Mouse (Mus musculus): Measurements from ENCODE around the gene Duxbl3. TPM values are rescaled to one million over a fixed set of nuclear protein-coding genes. Genes with fewer than 3 reads are reported as not detected.
"Not testable (repeated sequence)": the region's sequence is repeated elsewhere in the genome, so short reads cannot be mapped to it uniquely, and the experiment has no call there.

Gene Duxbl3
- total RNA-seq (2017): not detected in 3 replicates

DNA sequence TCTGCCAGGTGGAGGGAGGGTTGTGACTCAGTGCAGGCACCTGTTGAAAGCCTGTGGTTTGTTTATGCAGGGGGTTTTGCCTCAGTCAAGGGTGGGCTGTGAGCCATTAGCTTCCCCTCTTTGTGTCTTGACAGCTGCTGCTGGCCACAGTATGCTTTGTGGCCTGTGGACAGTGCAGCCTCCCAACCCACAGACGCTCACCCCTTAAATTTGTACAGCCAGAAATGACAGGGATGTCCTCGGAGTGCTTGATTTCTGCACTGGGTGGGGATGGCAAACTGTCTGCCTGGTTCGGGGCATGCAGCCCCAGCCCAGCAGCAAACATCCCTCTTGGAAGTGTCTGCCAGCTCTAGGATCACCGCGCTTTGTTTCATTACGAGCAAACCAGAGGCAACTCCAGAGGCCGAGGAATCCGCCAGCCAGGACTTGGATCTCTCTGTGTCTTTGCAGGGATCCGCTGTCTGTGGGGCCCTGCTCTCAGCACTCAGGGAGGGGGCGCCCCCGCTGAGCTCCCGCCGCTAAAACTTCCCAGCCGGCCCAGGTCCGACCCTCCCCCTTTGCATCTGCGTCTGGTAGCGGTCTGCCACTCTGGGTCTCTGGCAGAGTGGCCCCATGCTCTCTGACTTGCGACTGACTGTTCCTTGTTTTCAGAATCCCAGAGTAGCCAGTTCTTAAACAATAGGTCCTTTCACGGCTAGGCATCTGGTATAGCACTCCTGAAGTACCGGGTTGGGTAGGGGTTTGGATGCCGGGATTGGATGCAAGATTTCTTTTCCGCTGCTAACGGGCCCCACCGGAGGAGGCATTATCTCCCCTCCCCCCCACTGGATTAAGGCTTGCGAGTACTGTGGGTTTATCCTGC lies at the start of gene Duxbl3:
Duxbl3 (plus strand) TSS at position 207 of the 862 bp plus-strand sequence.
- ATAC-seq (replicated peaks; ENCODE audit: insufficient number of reproducible peaks, low FRiP score, low TSS enrichment, poor library complexity, severe bottlenecking): not testable (repeated sequence)

DNA sequence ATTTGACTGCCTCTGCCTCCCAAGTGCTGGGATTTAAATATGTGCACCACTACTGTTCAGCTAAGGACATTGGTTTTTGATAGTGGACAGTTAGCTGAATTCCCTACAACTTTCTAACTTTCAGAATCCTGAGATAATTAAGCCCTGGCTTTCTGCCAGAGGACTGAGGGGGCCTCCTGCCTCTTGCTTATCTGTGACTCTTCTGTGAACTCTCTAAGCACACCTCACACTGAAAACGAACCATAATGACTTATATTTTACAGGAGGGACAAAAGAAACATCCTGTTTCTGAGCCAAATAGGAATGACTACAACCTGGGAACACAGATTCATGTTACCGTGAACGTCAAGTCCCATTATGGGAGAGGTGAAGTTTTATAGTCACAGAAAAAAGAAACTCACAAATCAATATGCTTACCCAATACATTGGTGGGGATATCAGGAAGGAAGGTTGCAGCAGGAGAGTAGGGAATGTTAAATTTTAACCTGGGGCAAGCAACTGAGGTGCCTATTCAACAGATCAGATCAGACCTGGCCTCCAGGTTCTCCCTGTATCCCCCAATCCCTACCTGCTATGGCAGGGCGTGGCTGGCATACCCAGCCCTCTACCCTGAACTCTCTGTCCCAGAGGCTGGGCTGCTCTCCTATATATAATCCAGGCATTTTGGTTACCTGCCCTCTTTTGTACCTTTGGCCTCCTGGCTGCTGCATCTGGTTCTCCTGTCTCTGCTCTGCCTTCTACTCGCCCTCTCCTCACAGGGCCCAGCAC lies 41.3 kb upstream of the Duxbl3 start:
- ATAC-seq (replicated peaks; ENCODE audit: insufficient number of reproducible peaks, low FRiP score, low TSS enrichment, poor library complexity, severe bottlenecking): not testable (repeated sequence)

DNA sequence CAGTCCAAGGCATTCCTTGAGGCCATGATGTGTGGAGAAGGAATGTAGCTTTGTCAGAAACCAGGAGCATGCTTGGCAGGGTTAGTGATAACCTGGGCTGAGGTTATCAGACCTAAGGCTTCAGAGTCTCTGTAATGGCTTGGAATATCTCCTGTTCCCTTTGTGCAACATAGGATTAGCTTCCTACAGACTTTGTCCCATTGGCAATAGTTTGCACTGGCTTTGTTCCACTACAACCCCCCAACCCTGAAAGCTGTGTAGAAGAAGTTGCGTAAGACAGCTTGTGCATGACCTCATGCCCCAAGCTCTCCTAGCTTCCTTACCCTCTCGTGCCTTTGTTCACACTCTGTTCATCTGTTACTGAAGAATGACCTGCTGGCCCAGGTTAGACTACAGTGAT lies 20.6 kb upstream of the Duxbl3 start:
- not testable (repeated sequence) for ATAC-seq (replicated peaks; ENCODE audit: insufficient number of reproducible peaks, low FRiP score, low TSS enrichment, poor library complexity, severe bottlenecking)

DNA sequence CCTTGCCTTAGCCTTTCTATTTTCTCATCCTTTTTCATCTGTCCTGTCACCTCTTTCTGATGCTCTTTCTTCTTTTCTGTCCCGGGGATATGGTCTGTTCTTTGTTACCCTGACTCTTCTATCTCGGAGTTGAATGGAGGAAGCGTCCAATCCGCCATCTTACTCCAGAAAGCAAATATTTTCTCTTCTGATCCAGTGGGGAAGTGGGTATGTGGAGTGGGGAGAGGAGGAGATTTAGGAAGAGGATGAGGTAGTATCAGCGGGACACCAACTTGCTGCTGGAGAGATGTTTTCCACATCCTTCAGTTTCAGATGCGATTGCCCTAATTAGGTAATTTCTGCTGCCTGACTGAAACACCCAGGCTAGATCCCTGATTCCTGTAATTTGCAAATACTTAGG lies 967 bp downstream of the Duxbl3 start:
- ATAC-seq (replicated peaks; ENCODE audit: insufficient number of reproducible peaks, low FRiP score, low TSS enrichment, poor library complexity, severe bottlenecking): not testable (repeated sequence)

DNA sequence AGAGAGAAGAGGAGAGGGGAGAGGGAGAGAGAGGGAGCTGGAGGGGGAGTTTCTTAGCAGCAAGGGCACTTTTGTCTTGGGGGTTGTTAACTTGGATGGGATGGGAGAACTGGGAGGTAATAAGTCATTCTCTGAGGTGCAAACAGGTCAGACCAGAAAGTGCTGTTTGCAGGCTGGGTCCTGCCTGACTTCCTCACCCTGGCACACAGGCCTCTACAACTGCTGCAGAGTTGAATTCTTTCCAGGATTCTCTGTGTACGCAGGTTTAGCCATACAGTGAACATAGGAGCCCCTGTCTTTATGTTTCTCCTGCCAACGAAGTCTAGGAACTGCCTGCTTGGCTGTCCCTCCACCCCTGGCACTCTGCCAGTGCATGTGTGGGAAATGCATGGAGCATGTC lies 29.0 kb downstream of the Duxbl3 start:
- not testable (repeated sequence) for ATAC-seq (replicated peaks; ENCODE audit: insufficient number of reproducible peaks, low FRiP score, low TSS enrichment, poor library complexity, severe bottlenecking)

DNA sequence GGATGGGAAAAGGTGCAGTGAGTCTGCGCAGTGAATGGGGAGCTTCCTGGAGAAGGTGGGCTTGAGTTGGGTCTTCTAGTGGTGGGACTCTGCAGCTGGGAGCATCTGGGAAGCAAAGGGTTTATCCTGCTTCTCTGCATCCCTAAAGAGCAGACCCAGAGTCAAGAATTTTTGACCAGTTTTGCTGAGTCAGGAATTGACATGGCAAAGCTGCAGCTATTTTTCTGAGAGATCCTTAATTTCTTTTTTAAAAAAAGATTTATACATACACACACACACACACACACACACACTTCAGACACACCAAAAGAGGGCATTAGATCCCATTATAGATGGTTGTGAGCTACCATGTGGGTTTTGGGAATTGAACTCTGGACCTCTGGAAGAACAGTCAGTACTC lies 36.1 kb downstream of the Duxbl3 start:
- no peak for ATAC-seq (replicated peaks; ENCODE audit: insufficient number of reproducible peaks, low FRiP score, low TSS enrichment, poor library complexity, severe bottlenecking)

DNA sequence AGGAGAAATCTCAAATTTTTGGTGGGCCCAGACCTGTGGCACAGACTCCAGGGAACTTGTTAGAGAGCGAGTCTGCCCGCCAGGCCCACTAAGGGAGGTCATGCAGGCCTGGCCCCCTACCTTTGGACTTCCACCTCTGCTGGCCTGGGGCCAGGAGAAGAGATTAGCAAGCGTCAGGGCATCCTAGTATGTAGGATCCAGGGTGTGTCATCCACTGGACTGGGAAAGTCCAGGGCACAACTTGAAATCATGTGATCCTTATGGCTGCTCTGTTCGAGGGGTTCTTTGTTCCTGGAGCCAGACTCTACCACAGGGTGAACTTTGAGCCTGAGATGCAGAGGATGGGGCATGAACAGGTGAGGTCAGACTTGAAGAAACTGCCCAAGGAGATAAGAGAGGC lies 39.3 kb downstream of the Duxbl3 start:
- ATAC-seq (replicated peaks; ENCODE audit: insufficient number of reproducible peaks, low FRiP score, low TSS enrichment, poor library complexity, severe bottlenecking): no peak

DNA sequence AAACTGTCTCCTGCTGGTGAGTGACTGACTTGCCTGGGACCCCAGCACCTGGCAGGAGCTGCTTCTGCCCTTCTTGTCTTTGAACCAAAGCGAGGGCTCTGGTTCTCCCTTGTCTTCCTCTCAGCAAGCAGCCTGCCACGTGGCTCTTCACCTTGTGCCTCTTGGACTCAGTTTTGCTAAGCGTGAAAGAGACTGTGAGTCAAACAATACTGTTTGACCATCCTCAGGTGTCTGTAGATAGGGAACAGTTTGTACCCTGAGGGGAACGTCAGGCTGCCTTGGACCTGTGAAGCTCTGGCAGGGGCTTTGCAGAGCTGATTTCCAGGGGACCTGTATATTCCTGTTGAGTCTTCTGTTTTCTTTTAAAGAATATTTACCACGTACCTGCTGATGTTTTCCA lies 39.7 kb downstream of the Duxbl3 start:
- no peak for ATAC-seq (replicated peaks; ENCODE audit: insufficient number of reproducible peaks, low FRiP score, low TSS enrichment, poor library complexity, severe bottlenecking)

DNA sequence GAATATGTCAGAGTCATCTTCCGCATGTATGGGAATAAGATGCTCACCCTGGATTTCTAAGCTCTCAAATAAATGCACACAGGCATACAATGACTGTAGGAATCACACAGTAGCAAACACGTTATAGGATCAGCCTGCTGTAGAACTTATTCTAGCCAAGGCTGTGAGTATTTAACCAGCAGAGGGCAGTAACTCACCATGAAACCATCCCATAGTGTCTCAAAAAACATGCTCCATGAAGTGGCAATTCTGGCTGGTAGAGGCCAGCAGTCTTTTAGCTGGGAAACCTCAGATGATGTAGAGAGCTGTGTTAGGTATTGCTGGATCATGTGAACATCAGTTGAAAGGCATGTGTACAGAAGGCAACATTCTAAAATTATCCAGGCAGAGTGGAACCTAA lies 45.3 kb downstream of the Duxbl3 start:
- no peak for ATAC-seq (replicated peaks; ENCODE audit: insufficient number of reproducible peaks, low FRiP score, low TSS enrichment, poor library complexity, severe bottlenecking)

DNA sequence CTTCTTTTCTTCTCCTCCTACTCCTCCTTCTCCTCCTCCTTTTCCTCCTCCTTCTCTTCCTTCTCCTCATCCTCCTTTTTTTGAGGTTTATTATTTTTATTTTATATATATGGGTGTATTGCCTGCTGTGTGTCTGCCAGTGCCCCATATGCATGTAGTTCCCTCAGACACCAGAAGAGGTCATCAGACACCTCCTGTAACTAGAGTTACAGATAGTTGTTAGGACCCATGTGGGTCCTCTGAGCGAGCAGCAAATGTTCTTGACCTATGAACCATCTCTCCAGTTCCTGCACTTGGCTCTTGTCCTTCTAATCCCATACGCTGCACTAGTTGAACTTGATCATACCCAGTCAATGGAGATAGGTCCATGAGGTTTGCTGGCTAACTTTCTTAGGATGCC lies 48.3 kb downstream of the Duxbl3 start:
- no peak for ATAC-seq (replicated peaks; ENCODE audit: insufficient number of reproducible peaks, low FRiP score, low TSS enrichment, poor library complexity, severe bottlenecking)

DNA sequence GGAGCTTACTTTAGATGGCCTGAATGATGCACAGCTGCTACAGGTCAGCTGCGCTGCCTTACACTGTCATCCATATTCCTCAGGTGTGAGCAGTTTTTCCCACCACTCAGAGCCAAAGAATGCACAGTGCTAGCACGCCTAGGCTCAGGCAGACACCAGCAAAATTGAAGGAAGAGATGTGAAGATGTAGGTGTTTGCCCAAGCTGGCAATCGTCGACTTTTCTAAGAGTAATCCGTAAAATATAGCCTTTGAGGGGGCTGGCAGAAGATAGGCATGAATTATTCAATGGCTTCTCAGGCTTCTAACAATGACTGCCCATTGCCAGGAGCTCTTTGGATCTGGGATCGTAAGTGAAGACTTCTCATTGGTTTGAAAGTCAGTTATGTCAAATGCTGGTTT lies 51.1 kb downstream of the Duxbl3 start:
- ATAC-seq (replicated peaks; ENCODE audit: insufficient number of reproducible peaks, low FRiP score, low TSS enrichment, poor library complexity, severe bottlenecking): no peak

DNA sequence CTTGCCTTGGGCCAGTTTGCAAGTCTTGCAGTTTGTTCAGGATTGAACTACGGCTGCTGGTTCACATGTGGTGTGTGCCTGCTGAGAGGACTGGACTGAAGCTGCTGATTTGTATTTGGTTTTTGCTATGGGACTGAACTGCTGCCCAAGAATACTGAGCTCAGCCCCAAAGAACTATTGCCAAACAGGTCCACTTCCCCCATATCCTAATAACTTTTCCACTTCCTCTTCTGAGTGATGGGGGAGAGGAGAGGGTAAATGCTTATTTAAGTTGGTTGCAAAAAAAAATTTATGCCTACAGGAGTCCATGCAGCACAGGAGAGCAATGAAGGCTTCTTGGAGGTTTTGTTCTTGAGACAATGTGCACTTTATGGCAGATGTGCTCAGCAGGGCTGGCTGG lies 51.7 kb downstream of the Duxbl3 start:
- no peak for ATAC-seq (replicated peaks; ENCODE audit: insufficient number of reproducible peaks, low FRiP score, low TSS enrichment, poor library complexity, severe bottlenecking)

DNA sequence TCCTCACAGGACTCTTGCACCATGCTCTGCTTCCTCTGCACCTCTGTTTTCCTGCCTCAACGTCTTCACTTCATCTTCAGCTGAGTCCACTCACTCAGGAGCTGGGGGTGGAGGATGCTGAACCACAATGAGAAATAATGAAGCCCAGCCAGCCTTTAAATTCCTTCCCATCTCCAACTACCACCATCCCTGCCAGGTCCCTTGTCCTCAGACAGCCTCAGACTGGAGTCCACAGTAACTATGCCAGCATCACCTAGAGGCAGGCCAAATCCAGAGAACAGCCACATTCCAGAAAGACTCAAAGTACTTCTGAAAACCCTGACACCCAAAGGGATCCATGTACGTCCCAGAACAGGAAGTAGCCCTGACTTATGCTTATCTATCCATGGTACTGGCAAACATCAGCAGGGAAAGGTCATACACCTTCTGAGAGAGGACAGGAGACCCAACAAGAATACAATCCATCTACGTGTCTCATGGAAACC lies 58.5 kb downstream of the Duxbl3 start:
- no peak for ATAC-seq (replicated peaks; ENCODE audit: insufficient number of reproducible peaks, low FRiP score, low TSS enrichment, poor library complexity, severe bottlenecking)

Other genes starting within 250 kb of the Duxbl3 start
- gene Gm9780, start 215.3 kb upstream of the Duxbl3 start, total RNA-seq (2017): not detected in 3 replicates
- 21.2 to 71.6 TPM (median 36.3 TPM) in 3 replicates for gene Tmem254c, start 190.6 kb upstream of the Duxbl3 start, total RNA-seq (2017)
- not detected in 3 replicates for gene Cphx2, start 176.4 kb upstream of the Duxbl3 start, total RNA-seq (2017)
- gene Cphx3, start 175.7 kb upstream of the Duxbl3 start, total RNA-seq (2017): not detected in 3 replicates
- gene Duxbl2, start 139.6 kb upstream of the Duxbl3 start, total RNA-seq (2017): not detected in 3 replicates
- not detected in 3 replicates for gene Plac9b, start 75.5 kb upstream of the Duxbl3 start, total RNA-seq (2017)
- gene Tmem254b, start 50.9 kb upstream of the Duxbl3 start, total RNA-seq (2017): 2.8 to 11.7 TPM (median 3.0 TPM) in 3 replicates